Mouse (Mus musculus) olfactory bulb, adult 2 months (tissue): ENCODE results near the gene Asb11.

Experiments used
- CTCF ChIP-seq: fragments of 200-500 bp; IDR thresholded peaks from 2 replicates; pipeline ENCODE4 v1.5.1; 2012; ENCODE audit warnings: low read depth, mild to moderate bottlenecking, low read length, moderate library complexity; ENCODE audit not compliant: insufficient read depth
- POLR2A ChIP-seq: fragments of 200-500 bp; IDR thresholded peaks from 2 replicates; pipeline ENCODE4 v1.6.1; 2012; ENCODE audit warnings: mild to moderate bottlenecking, low read depth, low read length, moderate library complexity; ENCODE audit not compliant: insufficient read depth

GRCm38 (mm10) chrX:164431541-164431940, 5.3 kb upstream of the Asb11 start:
- no peak for TF ChIP-seq CTCF
- TF ChIP-seq POLR2A: no peak
